Mouse (Mus musculus) liver, embryonic 14.5 days (tissue): ENCODE results near the gene Gm3854.

Experiments
- CTCF ChIP-seq: IDR thresholded peaks from 2 replicates; pipeline ENCODE4 v1.5.1; 2016; ENCODE audit warnings: antibody characterized with exemption, low read depth, control low read depth
- EP300 ChIP-seq: IDR thresholded peaks from 2 replicates; pipeline ENCODE4 v1.6.1; 2016; ENCODE audit warnings: antibody characterized with exemption, low read depth

GRCm38 (mm10) chr7:6344124-6344523 is 565 bp downstream of the Gm3854 start:
- TF ChIP-seq CTCF (no peak), EP300 (no peak)
